Mouse (Mus musculus): ENCODE data around the gene Usp50.

DNA sequence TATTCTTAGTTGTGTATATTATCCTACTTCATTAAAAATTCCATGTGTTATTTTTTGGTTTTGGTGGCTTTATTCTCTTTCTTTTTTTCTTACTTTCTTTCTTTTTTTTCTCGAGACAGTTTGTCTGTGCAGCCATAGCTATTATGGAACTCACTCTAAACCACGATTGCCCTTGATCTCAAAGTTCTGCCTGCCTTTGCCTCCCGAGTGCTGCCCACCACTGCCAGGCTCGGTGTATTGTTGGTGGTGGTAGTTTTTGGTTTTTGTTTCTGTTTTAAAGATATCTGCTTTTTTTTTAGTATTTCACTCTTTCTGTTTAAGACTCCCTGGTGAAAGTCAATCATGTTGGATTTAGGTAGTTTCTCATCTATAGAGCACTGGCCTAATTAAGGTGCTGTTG lies 74.9 kb downstream of the Usp50 start:
- no peak for TF ChIP-seq GATA1 (IDR thresholded peaks at IDR 0.05; ENCODE audit: borderline replicate concordance, low read length)
- no peak for TF ChIP-seq FLI1 (IDR thresholded peaks at IDR 0.05; ENCODE audit: low read length)
